Mouse (Mus musculus) kidney, adult 11 months (tissue): Measurements from ENCODE around the gene C2cd5.
"Not testable (repeated sequence)": the region's sequence is repeated elsewhere in the genome, so short reads cannot be mapped to it uniquely, and the experiment has no call there.

ENCODE experiments used
- DNase-seq: peaks from one replicate; pipeline ENCODE4 v3.0.0; 2022

Gene C2cd5

DNA sequence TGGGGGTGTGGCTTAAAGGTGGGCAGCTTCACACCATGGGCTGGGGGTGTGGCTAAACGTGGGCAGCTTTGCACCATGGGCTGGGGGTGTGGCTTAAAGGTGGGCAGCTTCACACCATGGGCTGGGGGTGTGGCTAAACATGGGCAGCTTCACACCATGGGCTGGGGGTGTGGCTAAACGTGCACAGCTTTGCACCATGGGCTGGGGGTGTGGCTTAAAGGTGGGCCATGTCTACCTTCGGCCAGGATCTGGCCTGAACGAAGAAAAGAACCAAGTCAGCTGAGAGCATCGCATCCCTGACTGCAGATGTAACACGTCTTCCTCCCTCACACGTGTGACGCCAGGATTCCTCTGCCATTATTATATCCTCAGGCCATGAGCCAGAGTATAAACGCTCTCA lies 94.7 kb downstream of the C2cd5 start:
- DNase-seq, result not testable (repeated sequence)

GRCm38 (mm10) chr6:143004801-143005200 lies 95.1 kb downstream of the C2cd5 start:
- DNase-seq, result no peak

GRCm38 (mm10) chr6:142998221-142998999 lies 101.5 kb downstream of the C2cd5 start:
- peak; percentile 71 for DNase-seq

GRCm38 (mm10) chr6:142996887-142997286 lies 103.1 kb downstream of the C2cd5 start:
- DNase-seq, result no peak

- no peak for DNase-seq
Observed at GRCm38 (mm10) chr6:142995567-142995966, 104.4 kb downstream of the C2cd5 start.

DNA sequence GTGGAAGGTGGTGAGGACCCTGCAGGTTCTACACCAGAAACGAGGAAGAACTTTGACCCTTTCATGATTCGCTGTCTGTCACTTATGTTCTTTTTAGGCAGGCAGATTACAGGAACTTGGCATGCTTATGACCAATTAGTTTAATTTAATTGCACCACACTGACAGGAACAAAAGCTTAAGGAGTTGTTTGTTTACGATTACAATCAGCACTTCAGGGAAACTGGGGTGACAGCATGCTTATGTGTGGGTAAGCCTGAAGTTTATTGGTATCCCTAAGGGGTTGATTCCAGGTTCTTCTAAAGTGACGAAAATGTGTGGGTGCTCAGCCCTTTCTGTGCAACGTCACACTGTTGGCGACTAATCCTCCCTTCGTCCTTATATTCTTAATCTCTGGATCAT lies 105.1 kb downstream of the C2cd5 start:
- no peak for DNase-seq

DNA sequence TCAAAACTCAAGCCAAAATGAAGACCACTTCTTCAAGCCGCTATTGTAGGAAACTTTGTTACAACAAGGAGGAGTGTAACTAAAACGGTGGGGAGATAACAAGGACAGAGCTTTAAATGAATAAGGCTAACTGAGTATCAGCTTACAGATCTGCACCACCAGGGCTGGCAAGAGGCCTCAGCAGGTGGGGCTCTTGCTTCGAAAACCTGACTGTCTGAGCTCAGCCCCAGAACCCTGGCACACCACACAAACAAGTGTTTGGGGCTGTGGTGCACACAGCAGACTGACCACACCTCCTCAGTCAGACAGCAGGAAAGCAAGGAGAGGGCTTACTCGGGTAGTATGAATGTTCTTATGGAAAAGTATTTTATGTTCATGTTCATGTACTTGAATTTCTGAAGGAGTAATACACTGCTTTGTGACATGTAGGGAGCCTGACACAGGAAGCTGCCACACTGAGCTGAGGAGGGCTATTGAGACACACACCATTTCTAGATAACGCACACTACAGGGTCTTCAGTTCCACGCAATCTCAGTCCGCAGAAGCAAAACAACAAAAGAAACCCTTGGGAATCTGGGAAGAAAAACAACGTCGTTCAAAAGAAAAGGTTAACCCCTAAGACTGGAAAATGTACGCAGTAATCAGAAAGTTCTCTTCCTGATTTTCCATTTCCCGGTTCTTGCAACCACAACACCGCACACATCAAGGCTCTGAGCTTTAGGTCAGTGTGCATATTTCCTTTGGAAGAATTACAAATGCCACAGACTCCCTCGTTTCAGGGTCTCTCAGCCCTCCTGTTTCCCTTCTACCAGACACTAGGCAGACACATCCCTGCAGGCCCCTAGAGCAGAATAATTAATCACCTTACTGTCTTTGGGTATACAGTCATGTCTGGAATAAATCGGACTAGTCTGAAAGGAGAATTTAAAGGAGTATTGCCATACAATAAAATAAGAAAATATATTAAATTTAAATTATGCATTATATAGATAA lies 105.9 kb downstream of the C2cd5 start:
- DNase-seq, result no peak

DNA sequence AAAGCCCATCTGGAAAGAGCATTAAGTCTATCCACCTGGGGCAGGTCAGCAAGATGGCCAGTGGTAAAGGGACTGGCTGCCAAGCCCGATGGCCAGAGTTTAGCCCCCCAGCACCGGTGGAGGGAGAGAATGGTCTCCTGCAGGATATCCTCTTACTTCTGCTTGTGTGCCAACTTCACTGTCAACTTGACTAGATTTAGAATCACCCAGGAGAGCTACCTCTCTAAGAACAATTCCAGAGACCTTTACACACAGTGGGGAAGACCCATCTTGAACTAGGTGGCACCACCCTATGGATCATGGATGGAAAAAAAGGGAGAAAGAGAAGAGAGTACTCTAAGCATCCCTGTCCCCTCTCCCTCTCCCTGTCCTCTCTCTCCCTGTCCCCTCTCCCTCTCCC lies 107.0 kb downstream of the C2cd5 start:
- no peak for DNase-seq

DNA sequence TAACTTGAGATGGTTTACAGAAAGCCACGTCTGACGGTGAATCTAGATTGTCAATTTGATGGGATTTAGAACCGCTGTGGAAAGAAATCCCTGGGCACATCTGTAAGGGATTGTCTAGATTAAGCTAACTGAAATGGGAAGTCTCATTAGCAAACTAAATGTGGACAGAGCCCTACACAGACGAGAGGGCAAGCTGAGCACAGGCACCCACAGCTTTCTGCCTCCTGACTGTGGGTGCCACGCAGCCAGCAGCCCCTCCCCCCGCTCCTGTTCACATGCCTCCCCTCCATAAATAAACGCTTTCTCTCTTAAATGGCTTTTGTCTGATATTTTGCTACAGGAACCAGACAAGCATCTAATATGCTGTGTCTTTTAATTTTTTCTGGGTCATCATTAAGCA lies 107.8 kb downstream of the C2cd5 start:
- no peak for DNase-seq

DNA sequence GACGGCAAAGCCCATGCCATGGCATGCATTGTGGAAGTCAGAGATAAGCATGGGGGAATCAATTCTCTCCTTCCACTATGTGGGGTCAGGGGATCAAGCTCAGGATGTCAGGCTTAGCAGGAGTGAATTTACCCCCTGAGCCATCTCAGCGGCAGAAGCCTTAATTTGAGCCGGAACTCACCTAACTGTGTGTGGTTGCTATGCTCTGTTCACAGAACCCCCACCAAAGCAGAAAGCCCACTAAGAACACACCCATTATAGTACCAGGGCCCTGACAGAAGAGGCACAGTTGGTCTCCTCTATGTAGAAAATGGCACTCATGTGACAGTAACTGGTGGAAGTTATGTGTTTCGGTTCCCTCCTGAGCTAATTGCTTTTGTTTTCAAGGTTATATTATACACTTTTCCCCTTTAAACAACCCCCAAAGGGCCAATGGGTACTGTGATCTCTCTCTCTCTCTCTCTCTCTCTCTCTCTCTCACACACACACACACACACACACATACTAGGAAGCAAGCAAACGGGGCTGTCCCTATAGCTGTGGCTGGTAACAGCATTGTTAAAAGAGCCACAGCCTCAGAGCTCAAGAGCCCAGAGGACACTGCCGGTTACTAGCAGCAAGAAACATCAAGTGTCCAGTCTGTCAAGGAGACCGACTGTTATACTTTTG lies 108.4 kb downstream of the C2cd5 start:
- no peak for DNase-seq

DNA sequence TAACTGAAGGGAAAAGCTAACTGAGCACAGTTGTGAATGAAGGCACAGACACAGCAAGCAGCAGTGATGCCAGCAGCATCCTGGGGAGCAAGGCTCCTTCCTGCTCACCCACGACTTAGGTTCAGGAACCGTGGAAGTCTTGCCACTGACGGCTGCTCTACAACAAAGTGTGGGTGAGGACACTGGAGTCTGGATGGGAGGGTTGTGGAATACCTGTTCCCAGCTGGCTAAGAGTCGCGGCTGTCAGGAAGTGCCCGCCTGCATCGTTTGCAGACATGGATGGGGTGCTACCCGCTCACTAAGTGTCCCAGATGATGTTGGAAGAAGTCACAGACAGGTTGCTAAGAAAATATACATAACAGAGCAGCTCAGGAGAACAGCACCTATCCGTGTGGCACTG lies 109.4 kb downstream of the C2cd5 start:
- DNase-seq, result no peak

DNA sequence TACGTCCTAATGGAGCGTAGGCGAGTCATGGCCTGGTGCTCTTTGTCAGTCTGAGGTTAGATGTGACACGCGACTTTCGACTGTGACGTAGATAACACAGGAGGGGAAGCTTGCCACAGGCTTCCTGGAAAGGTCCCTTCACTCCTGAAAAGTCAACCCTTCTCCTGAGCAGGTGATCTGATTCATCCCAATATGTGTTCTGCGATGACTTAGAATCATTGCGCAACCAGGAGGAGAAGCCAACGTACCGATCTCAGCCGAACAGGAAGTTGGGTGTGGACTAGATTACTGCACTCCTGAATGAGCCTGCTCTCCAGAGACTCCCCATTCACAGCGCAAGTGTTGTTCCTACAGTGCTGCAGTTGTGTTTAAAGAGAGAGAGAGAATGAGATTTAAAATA lies 110.4 kb downstream of the C2cd5 start:
- DNase-seq, result no peak

DNA sequence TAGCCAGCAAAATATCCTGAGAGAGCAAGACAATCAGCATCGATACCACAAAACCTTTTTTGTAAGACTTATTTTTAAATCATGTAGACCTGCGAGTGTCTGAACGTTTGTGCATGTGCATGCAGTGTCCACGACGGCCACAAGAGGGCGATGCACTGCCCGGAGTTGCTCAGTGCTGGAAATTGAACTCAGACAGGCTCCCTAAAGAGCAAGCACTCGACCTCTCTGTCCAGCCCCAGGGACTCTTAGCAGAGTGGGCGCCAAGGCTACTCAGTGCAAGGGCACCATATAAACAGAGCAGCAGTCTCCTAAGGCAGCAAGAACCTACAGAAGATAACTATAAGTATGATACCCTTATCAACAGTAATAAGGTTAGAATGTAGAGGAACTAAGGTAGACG lies 111.2 kb downstream of the C2cd5 start:
- peak; percentile 36 for DNase-seq

DNA sequence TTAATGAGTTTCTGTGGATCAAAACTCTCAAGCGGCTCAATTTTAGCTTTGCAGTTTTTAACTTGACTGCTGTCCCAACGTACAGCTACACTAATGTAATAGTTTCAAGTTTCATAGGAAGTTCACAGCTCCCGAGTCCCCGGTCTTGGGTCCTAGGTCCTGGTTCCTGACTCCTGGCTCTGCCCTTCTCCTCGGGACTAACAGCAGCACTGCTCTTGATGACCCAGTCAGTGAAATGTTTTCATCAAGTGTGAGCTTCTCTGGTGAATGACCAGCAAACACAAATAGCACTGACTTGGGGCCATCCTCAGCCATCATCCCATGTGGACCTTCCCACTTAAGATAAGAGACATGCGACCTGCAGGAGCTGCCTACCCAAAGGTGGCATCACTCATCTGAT lies 111.7 kb downstream of the C2cd5 start:
- no peak for DNase-seq

DNA sequence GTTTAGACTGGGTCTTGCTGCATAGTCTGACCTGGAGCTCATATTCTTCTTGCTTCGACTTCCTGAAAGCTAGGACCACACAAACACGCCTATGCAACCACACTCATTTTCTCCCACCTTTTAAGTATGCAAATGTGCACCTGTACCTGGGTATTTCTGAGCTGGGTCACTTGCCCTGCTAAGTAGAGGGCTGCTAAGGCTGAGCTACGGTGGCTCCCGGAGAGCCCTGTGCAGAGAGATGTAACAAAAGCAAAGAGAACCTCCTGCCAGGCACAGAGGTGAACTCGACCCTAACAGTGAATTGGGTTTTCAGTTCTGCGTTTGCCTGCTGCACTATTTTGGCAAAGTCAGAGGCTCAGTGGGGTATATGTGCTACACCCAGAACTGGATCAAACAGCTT lies 112.3 kb downstream of the C2cd5 start:
- DNase-seq, result no peak

DNA sequence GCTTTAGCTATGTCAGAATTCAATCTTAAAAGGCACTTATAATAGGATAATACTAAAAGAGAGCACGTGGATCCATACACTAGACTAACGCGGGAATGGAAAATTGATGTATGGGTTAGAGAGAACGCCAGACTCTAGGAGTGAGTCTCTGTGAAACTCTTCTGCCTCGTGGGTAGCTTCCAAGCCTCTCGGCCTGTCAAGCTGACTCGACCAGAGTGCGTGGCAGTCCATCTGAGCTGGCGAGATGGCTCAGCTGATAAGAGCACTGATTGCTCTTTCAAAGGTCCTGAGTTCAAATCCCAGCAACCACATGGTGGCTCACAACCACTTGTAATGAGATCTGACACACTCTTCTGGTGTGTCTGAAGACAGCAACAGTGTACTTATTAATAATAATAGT lies 113.2 kb downstream of the C2cd5 start:
- not testable (repeated sequence) for DNase-seq

DNA sequence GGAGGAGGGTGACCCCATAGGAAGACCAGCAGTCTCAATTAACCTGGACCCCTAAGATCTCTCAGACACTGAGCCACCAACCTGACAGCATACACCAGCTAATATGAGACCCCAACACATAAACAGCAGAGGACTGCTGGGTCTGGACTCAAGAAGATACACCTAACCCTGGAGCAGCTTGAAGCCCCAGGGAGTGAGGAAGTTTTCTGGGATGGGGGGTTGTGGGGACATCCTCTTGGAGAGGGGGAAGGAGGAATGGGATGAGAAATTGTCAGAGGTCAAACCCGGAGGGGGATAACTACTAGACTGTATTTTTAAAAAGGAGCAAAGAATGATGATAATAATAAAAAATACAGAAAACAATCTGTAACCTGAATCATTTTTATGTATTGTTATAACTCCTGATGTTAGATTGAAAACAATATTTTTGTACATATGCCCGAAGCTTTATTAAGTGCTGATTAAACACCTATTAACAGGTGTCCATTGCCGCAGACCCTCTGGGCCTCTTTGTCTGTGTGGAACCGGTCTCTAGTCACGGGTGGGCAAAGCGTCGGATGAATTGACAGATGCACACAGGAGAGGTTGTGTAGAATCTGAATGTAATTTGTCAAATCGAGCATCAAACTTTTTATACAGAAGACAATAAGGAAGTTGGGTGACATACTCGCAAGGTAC lies 114.2 kb downstream of the C2cd5 start:
- not testable (repeated sequence) for DNase-seq

GRCm38 (mm10) chr6:142979665-142980660 lies 120.0 kb downstream of the C2cd5 start:
- no peak for DNase-seq

DNA sequence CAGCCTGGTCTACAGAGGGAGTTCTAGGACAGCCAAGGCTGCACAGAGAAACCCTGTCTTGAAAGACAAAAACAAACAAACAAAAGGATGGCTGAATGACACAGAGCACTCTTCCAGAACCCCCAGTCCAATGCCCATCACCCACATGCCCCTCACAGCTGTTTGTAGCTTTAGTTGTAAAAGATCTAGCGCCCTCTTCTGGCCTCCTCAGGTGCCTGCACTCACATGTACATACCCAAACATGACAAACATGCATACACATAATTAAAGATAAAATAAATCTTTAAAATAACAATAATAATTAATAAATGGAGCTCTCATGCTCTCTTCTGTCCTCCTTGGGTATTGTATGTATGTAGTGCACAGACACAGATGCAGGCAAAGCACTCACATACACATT lies 122.7 kb downstream of the C2cd5 start:
- no peak for DNase-seq

- DNase-seq, result no peak
Observed at GRCm38 (mm10) chr6:142973289-142973688, 126.7 kb downstream of the C2cd5 start.

- no peak for DNase-seq
Observed at GRCm38 (mm10) chr6:142972205-142972604, 127.7 kb downstream of the C2cd5 start.
